Mouse (Mus musculus): ENCODE measurements around the gene Morn5. TPM values are rescaled to one million over a fixed set of nuclear protein-coding genes. Genes with fewer than 3 reads are reported as not detected.

Morn5 gene
- polyA plus RNA-seq, 1 experiment from 2014 or later, result 0.42 TPM

DNA sequence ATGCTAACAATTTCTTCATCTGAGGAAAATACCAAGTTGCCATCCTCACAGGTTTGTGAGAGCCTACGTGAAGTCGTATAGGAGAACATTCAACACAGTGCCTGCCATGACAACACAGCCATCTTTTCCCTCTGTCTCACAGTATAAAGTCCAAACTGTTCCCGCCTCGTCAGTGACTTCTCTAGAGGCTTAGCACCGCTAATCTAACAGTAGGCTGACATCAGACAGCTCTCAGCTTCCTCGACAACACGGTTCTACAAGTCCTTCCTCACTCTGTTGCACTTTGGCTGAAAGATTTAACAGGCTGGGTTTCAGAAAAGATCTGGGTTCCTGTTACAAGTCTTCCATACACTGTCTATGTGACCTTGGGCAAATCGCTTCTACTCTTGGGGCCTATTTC is 1.1 kb upstream of the Morn5 start:
- Histone ChIP-seq H3K9ac (ENCODE audit: low read length) (peak overlapping the region; percentile 95), H3K27ac (ENCODE audit: low read length) (peak overlapping the region; percentile 83), H3K36me3 (ENCODE audit: control insufficient read depth, insufficient read depth) (peaks cover 16% of the 10 kb centered on the region), H3K27me3 (ENCODE audit: control insufficient read depth, insufficient read depth, low read length) (no peaks in the 10 kb centered on the region), H3K4me2 (ENCODE audit: low read depth, low read length) (peak overlapping the region; percentile 70), H3K4me1 (ENCODE audit: control insufficient read depth, insufficient read depth, low read length) (peaks cover 10% of the 10 kb centered on the region), H3K4me3 (ENCODE audit: low read length) (peak overlapping the region; percentile 91), H3K9me3 (replicated peaks; ENCODE audit: control insufficient read depth, low read length) (no peaks in the 10 kb centered on the region)
- 31% methylated on average over 8 of the region's 8 CpGs for WGBS
- no peak for ATAC-seq (replicated peaks; ENCODE audit: extremely low read depth, insufficient read depth, low FRiP score)

DNA sequence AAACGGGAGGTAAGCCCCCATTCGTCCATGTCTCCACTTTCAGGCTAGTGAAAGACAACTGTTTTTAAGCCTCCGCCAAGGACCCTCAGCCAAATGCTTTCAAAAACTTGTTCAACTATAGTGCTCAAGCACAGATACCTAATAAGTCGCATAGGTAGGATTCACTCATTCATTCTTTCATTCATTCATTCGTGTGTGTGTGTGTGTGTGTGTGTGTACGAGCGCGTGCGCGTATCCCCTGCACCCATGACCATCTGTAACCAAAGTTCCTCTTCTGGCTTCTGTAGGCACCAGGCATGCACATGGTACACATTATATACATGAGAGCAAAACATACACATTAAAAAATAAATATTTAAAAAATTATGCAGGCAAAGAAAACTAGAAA is 303 bp downstream of the Morn5 start:
- ATAC-seq (replicated peaks; ENCODE audit: extremely low read depth, insufficient read depth, low FRiP score), result no peak; the same call in 1 of the 2 replicates
- WGBS, result 43% methylated on average over 10 of the region's 10 CpGs
- Histone ChIP-seq H3K9ac (ENCODE audit: low read length) (no peak overlapping the region), H3K36me3 (ENCODE audit: control insufficient read depth, insufficient read depth) (peaks cover 5% of the 10 kb centered on the region; the same call in 1 of the 2 replicates), H3K4me1 (ENCODE audit: control insufficient read depth, insufficient read depth, low read length) (peaks cover 10% of the 10 kb centered on the region), H3K27me3 (ENCODE audit: control insufficient read depth, insufficient read depth, low read length) (no peaks in the 10 kb centered on the region), H3K9me3 (replicated peaks; ENCODE audit: control insufficient read depth, low read length) (no peaks in the 10 kb centered on the region), H3K4me2 (ENCODE audit: low read depth, low read length) (peak overlapping the region; percentile 70), H3K4me3 (ENCODE audit: low read length) (peak overlapping the region; percentile 91), H3K27ac (ENCODE audit: low read length) (no peak overlapping the region)

DNA sequence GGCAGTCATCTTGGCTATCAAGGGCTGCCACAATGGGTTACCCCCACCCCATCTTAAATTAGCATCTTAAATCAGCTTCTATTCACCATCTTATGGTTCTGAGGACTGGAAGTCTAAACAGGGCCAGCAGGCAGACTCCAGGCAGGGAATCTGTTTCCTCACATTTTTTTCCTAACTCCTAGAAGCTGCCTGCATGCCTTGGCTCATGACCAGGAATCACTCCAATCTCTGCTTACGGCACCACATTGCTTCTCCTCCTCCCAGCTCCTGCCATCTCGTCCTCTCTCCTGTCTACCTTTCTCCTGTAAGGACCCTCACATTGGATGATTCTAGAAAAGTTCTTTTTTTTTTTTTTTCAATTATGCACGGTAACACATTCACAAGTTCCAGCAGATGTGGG is 4.0 kb downstream of the Morn5 start:
- no peak overlapping the region for H3K4me3 ChIP-seq (ENCODE audit: low read length)

DNA sequence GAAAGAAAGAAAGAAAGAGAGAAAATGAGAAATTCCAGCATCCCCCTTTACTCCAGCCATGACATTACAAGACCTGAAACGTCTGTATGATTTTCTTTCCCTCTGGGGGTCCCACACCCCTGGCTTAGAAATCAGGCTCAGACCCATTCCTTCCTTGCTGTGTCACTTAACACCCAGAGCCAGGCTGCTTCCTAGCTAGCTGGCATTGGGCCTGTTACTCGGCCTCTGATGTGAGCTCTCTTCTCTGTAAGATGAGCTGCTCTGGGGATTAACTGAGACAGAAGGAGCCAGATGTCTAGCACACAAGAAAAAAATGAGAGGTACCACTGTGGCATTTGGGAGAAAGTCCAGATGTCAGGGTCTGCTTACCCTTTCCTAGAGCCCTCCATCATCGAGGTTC is 7.0 kb downstream of the Morn5 start:
- H3K4me1 ChIP-seq (ENCODE audit: control insufficient read depth, insufficient read depth, low read length), result no peaks in the 10 kb centered on the region
- no peak overlapping the region for H3K4me3 ChIP-seq (ENCODE audit: low read length)
- H3K4me2 ChIP-seq (ENCODE audit: low read depth, low read length), result no peak overlapping the region
- 38% methylated on average over 3 of the region's 3 CpGs for WGBS
- ATAC-seq (replicated peaks; ENCODE audit: extremely low read depth, insufficient read depth, low FRiP score), result no peak
- peaks cover 3% of the 10 kb centered on the region; the same call in 1 of the 2 replicates for H3K27me3 ChIP-seq (ENCODE audit: control insufficient read depth, insufficient read depth, low read length)
- no peak overlapping the region for H3K27ac ChIP-seq (ENCODE audit: low read length)
- no peaks in the 10 kb centered on the region for H3K36me3 ChIP-seq (ENCODE audit: control insufficient read depth, insufficient read depth)
- H3K9me3 ChIP-seq (replicated peaks; ENCODE audit: control insufficient read depth, low read length), result no peaks in the 10 kb centered on the region
- no peak overlapping the region for H3K9ac ChIP-seq (ENCODE audit: low read length)

More for the DNA sequence above, 4.0 kb downstream of the Morn5 start:
- no peaks in the 10 kb centered on the region for H3K9me3 ChIP-seq (replicated peaks; ENCODE audit: control insufficient read depth, low read length)
- 33% methylated on average over 3 of the region's 3 CpGs for WGBS
- H3K9ac ChIP-seq (ENCODE audit: low read length), result no peak overlapping the region
- H3K27me3 ChIP-seq (ENCODE audit: control insufficient read depth, insufficient read depth, low read length), result peaks cover 3% of the 10 kb centered on the region; the same call in 1 of the 2 replicates
- no peak for ATAC-seq (replicated peaks; ENCODE audit: extremely low read depth, insufficient read depth, low FRiP score)
- H3K4me2 ChIP-seq (ENCODE audit: low read depth, low read length), result no peak overlapping the region
- no peaks in the 10 kb centered on the region for H3K36me3 ChIP-seq (ENCODE audit: control insufficient read depth, insufficient read depth)
- no peaks in the 10 kb centered on the region; the same call in 1 of the 2 replicates for H3K4me1 ChIP-seq (ENCODE audit: control insufficient read depth, insufficient read depth, low read length)
- H3K27ac ChIP-seq (ENCODE audit: low read length), result no peak overlapping the region

DNA sequence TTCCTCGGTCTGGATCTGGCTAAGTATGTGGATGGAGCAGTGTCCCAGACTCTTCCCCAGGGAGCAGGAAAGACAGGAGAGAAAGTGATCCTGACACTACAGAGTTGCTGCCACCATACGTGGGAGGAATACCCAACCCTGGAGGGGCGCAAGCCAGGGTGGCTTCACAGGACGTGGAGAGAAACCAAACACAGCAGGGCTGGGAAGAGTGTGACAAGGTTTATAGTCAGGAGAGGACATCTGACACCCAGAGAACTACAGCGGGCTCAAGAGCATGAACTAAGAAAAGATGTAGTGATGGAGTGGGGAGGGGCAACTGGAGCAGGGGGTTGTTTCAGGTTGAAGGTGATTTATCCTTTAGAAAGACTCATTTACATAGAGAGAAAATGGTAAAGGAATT is 12.2 kb downstream of the Morn5 start:
- Histone ChIP-seq H3K4me3 (ENCODE audit: low read length) (no peak overlapping the region), H3K4me2 (ENCODE audit: low read depth, low read length) (no peak overlapping the region), H3K27me3 (ENCODE audit: control insufficient read depth, insufficient read depth, low read length) (peaks cover 3% of the 10 kb centered on the region; the same call in 1 of the 2 replicates), H3K9me3 (replicated peaks; ENCODE audit: control insufficient read depth, low read length) (no peaks in the 10 kb centered on the region), H3K9ac (ENCODE audit: low read length) (no peak overlapping the region), H3K4me1 (ENCODE audit: control insufficient read depth, insufficient read depth, low read length) (no peaks in the 10 kb centered on the region), H3K36me3 (ENCODE audit: control insufficient read depth, insufficient read depth) (no peaks in the 10 kb centered on the region), H3K27ac (ENCODE audit: low read length) (no peak overlapping the region)
- ATAC-seq (replicated peaks; ENCODE audit: extremely low read depth, insufficient read depth, low FRiP score), result no peak
- 45% methylated on average over 5 of the region's 5 CpGs for WGBS

DNA sequence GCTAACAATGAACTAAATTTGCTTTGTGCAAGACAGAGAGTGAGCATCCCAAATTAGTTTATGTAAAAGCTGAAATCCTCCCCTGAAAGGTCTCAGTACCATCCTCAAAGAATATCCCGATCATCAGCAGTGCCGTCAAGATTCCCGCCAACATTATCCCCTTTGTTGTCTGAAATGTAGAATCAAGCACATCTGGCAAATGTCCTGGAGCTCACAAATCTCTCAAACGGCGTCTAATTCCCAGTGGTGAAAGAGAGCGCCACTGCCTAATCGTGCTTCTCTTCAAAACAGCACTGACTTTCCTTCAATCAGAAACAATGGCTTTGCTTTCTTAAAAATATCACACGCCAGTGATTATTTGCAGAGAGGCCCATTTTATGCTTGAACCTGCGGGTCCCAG is 17.9 kb downstream of the Morn5 start:
- Histone ChIP-seq H3K9ac (ENCODE audit: low read length) (no peak overlapping the region), H3K4me2 (ENCODE audit: low read depth, low read length) (no peak overlapping the region), H3K27ac (ENCODE audit: low read length) (no peak overlapping the region), H3K4me1 (ENCODE audit: control insufficient read depth, insufficient read depth, low read length) (no peaks in the 10 kb centered on the region), H3K4me3 (ENCODE audit: low read length) (no peak overlapping the region), H3K27me3 (ENCODE audit: control insufficient read depth, insufficient read depth, low read length) (peaks cover 3% of the 10 kb centered on the region; the same call in 1 of the 2 replicates), H3K9me3 (replicated peaks; ENCODE audit: control insufficient read depth, low read length) (no peaks in the 10 kb centered on the region), H3K36me3 (ENCODE audit: control insufficient read depth, insufficient read depth) (no peaks in the 10 kb centered on the region)
- WGBS, result 59% methylated on average over 9 of the region's 9 CpGs
- ATAC-seq (replicated peaks; ENCODE audit: extremely low read depth, insufficient read depth, low FRiP score), result no peak

DNA sequence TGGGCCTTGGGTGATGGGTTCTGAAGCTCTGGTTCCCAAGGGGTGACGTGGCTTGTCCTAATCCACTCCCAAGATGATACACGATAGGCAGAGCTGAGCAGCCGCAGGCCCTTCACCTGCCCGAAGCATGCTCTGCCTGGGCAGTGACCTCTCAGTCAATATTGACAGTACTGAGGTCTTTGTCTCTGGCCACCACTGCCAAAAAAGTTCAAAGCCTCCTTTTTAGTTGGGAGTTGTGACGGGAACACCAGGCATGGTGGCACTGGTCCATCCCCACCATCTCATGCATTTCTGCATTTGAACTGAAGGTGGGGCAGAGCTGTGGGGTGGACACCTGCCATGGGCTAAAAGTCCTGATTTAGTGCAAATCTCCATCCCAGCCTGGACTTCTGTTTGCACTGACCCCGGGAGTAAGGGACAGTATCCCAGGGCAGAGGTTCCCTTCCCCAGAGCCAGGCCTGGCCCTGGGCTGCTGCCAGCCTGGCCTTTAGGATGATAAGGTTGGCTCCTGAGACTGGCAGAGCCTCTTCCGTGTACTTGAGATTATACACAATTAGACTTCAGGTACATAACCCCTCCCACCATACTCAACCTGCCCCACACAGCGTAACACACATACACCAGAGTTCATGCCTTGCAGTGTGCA is 22.5 kb downstream of the Morn5 start:
- ATAC-seq (replicated peaks; ENCODE audit: extremely low read depth, insufficient read depth, low FRiP score), result no peak
- no peak overlapping the region for H3K27ac ChIP-seq (ENCODE audit: low read length)
- no peak overlapping the region for H3K4me2 ChIP-seq (ENCODE audit: low read depth, low read length)
- no peak overlapping the region for H3K9ac ChIP-seq (ENCODE audit: low read length)
- H3K4me1 ChIP-seq (ENCODE audit: control insufficient read depth, insufficient read depth, low read length), result no peaks in the 10 kb centered on the region
- no peak overlapping the region for H3K4me3 ChIP-seq (ENCODE audit: low read length)
- H3K27me3 ChIP-seq (ENCODE audit: control insufficient read depth, insufficient read depth, low read length), result peaks cover 4% of the 10 kb centered on the region; the same call in 1 of the 2 replicates
- WGBS, result 74% methylated on average over 8 of the region's 8 CpGs
- H3K36me3 ChIP-seq (ENCODE audit: control insufficient read depth, insufficient read depth), result no peaks in the 10 kb centered on the region
- H3K9me3 ChIP-seq (replicated peaks; ENCODE audit: control insufficient read depth, low read length), result no peaks in the 10 kb centered on the region

DNA sequence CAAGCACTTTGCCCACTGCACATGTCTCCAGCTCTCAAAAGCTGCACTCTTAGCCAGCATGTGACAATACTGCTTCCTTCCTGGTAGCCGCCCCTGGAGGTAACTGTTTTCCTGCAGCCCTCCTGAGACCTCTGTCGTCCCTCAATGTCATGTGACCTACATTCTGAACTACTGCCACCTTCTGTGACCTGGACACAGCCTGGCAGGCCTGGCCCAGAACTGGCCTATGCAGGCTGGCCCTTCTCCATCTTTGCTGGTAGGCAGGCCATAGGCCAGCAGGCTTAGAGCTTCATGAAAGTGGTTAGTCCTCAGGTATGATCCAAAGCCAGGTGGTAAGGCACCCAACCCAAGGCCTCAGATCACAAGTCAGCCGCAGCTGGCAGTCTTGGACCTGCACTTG is 24.5 kb downstream of the Morn5 start:
- Histone ChIP-seq H3K9me3 (replicated peaks; ENCODE audit: control insufficient read depth, low read length) (no peaks in the 10 kb centered on the region), H3K4me1 (ENCODE audit: control insufficient read depth, insufficient read depth, low read length) (no peaks in the 10 kb centered on the region), H3K9ac (ENCODE audit: low read length) (no peak overlapping the region), H3K27ac (ENCODE audit: low read length) (no peak overlapping the region), H3K4me3 (ENCODE audit: low read length) (no peak overlapping the region), H3K36me3 (ENCODE audit: control insufficient read depth, insufficient read depth) (no peaks in the 10 kb centered on the region), H3K4me2 (ENCODE audit: low read depth, low read length) (no peak overlapping the region), H3K27me3 (ENCODE audit: control insufficient read depth, insufficient read depth, low read length) (peaks cover 7% of the 10 kb centered on the region; the same call in 1 of the 2 replicates)
- WGBS, result 49% methylated on average over 3 of the region's 3 CpGs
- ATAC-seq (replicated peaks; ENCODE audit: extremely low read depth, insufficient read depth, low FRiP score), result no peak

DNA sequence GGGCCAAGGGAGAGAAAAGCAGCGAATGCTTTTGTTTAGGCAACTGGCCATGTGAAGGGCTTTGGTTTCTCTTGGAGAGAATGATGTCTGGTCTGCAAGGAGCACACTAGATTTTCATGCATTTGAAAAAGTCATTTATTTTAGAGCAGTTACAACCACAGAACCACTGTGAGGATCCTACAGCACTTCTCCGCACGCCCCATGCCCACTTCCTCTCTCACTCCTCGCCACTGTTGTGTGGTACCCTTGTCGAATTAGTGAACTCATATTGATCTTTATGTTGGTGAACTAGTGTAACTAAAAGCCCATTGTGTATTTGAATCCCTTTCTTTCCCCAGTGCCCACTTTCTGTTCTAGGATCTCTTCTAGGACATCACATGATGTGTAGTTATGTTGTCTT is 26.0 kb downstream of the Morn5 start:
- Histone ChIP-seq H3K4me3 (ENCODE audit: low read length) (no peak overlapping the region), H3K27me3 (ENCODE audit: control insufficient read depth, insufficient read depth, low read length) (peaks cover 9% of the 10 kb centered on the region; the same call in 1 of the 2 replicates), H3K9me3 (replicated peaks; ENCODE audit: control insufficient read depth, low read length) (no peaks in the 10 kb centered on the region), H3K4me2 (ENCODE audit: low read depth, low read length) (no peak overlapping the region), H3K36me3 (ENCODE audit: control insufficient read depth, insufficient read depth) (no peaks in the 10 kb centered on the region), H3K4me1 (ENCODE audit: control insufficient read depth, insufficient read depth, low read length) (no peaks in the 10 kb centered on the region), H3K9ac (ENCODE audit: low read length) (no peak overlapping the region), H3K27ac (ENCODE audit: low read length) (no peak overlapping the region)
- 76% methylated on average over 5 of the region's 5 CpGs for WGBS
- ATAC-seq (replicated peaks; ENCODE audit: extremely low read depth, insufficient read depth, low FRiP score), result no peak
